Mouse (Mus musculus): ENCODE results near the gene Cdk14.
"Not testable (repeated sequence)": the region's sequence is repeated elsewhere in the genome, so short reads cannot be mapped to it uniquely, and the experiment has no call there.

The Cdk14 gene

DNA sequence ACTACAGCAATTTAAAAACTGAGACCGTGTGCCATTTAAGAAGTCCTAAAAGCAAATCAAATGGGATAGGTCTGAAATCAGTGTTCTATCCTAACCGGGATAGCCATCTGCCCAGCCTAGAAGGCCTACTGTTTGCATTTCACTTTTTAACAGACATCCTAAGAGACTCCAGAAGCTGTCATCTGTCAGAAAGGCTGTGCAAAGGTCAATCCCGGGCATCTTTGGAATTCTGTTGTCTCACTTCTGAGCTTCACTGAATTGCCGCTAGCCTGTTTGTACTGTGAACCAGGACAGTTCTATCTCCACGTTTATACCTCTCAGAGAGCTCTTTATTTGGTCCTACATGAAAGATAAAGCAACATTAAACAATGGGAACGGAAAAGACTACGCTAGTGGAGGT is 159.8 kb downstream of the Cdk14 start:
- no peak for DNase-seq

DNA sequence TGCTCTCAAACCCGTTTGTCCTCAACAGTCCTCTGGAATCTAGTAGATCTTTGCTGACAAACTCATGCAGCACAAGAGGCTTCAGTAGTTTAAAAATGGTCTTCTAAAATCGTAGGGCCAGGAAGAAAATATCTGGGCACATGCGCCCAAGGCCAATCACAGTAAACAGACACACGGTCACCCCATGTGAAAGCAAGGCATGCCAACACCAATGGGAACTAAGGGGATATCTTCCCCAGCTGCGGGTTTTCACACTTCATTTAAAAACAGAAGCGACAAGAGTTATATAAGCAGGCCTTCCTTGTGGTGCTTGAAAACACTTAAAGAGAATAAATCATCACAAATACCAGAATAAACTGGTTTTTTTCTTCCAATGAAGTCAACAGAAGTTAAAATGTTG is 165.7 kb downstream of the Cdk14 start:
- no peak for DNase-seq

DNA sequence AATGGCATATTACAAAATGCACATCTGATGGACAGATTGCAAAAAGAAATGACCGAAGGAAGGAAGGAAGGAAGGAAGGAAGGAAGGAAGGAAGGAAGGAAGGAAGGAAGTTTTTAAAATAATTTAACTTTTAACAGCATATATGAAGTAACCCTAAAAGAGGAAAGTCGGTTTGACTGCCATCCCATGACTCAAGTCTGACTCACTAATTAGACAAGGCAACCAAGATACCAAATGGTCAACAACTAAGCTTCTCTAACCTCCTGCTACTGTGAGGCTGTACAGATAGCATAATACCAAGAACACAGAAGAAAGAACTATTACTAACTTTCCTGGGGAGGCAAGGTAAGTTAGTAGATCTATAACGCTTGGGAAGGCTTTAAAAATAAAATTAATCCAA is 166.9 kb downstream of the Cdk14 start:
- DNase-seq: no peak

DNA sequence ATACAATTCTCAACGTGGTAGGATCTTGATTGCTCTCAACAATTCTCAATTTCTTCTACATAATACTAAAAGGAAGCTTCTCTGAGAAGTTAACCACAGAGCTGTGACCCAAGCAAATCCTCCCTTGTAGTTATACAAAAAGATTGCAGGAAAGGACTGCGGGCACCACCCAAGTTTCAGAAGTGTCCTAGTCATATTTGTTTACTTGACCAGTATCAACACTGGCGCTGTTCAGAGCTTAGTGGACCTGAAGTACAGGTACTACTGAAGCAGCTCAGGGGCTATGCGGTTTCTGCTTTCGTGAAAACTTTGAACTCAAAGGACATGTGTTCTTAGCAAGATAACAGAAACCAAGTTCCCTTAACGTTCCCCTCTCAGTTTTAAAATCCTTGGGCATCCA is 172.4 kb downstream of the Cdk14 start:
- no peak for DNase-seq

DNA sequence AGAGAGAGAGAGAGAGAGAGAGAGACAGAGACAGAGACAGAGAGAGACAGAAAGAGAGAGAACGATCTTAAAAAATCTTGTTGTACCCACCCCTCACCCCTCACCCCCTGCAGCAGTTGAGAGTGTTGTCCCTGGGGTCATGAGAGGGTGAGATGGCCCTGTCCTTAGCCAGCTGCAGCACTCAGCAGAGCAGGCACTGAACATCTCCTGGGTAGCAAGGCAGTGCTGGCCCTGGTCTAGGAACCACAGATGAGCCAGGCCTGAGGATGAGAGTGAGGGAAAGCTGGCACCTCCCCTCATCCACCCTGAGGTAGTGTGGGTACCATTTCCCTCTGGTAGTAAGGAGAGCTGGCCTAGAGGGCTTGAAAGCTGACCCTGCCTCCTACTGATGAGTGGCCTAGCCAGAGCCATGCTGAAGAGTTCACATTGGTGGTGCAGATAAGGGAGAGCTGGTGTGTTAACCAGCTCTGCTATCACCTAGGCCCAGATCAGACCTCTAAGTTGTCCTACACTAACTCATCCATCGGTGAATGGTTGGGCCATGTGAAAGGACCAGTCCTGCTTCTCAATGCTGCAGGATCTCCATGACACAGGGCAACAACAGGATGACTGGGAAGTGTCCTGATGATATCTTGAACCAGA is 173.5 kb downstream of the Cdk14 start:
- no peak for DNase-seq

DNA sequence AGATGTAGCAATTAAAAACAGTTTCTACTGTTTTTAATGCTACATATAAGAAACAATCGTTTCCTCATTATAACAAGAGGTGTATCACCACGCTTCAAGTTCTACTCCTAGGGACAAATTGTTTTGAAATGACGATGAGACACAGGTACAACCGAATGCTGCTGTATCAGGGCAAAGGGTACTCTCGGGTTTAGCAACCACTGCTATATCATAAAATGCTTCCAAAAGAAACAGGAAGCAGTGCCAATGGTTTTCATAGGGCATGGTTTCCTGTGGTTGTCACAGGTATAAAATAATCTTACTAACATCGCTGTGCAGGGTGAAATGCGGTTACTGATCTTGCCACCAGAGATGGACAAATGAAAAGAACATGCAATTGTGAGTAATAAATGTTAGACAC is 174.9 kb downstream of the Cdk14 start:
- DNase-seq: no peak

DNA sequence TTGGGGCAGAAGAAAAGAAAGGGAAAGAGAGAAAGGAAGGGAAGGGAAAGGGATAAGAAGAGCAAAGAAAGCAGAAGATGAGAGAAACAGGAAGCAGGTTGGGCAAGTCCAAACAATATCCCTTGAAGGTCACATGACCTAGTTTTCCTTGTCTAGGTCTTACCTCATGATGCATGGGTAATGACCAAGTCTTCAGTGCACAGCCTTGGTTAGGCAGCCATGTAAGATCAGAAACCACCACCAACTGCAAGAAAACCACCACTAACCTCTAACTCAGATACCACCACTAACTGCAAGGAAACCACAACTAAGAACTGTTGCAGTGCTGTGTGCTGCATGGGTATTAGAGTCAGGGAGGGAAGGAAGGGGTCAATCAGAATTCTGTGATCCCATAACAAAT is 176.5 kb downstream of the Cdk14 start:
- no peak for DNase-seq

DNA sequence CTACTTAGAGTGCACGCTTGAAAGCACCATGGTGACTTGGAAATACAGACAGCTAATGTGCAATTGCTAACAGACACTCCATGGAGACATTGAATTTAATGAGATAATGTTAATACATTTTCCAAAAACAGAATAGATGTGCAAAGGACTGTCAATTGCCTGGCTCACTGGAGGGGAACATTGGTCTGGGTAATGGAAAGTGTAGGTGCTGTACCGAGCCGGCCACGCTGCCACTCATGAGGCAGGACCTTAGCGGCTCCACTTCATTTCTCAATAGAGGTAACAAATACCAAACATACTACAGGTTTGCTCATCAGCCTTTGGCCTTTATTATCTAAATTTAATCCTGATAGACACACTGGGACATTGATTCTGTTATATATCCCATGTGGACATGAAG is 177.4 kb downstream of the Cdk14 start:
- DNase-seq: no peak

DNA sequence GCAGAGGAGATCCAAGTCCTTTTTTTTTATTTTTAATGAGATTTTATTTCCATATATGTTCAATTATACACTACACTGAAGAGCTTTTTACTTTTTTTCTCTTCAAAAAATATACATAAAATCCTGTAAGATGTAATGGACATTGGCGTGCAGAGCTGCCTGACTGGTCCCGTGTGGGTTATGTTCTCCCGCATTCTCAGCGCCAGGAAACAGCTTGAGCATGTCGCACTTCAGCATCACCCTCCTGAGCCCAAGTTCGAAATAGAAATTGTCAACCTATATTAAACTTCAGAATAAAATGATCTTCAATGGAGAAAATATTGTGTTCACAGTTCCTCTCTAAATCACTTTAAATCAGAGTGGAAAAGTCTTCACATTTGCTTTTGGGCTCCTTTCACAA is 179.0 kb downstream of the Cdk14 start:
- no peak for DNase-seq

DNA sequence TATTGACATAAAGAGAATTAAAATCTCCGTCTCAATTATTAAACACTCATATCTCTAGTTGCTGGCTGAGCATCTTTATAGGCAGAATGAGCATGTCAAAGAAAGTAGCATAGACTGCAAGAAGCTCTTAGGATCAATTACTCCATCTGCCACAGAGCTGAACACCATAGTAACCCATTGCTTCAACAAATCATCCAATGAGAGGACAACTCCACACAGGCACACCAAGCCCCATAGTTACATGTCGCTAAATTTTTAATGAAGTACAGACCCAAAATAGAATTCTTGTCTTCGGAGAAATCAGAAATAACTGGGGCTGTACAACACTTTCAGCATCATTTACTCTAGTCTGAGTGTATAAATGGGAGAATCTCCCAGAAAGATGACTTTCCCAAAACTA is 180.0 kb downstream of the Cdk14 start:
- no peak for DNase-seq

DNA sequence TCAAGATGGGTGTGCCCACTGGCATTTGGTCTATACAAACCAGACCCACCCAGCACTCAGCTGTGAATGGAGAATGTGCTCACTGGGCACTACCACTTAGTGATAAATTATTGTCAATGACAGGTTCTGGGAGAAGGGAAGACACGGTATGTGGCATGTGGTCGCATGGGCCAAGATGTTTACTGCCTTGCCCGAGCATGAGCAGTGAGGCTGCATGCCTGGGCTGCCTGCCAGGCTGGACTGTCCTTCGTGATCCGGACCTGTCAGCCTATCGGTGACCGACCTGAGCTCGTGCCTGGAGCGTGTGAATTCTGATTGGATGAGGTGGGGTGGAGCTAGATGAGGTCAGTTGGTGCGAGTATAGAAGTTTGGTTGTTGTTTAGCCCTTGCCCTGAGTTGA is 185.2 kb downstream of the Cdk14 start:
- not testable (repeated sequence) for DNase-seq

DNA sequence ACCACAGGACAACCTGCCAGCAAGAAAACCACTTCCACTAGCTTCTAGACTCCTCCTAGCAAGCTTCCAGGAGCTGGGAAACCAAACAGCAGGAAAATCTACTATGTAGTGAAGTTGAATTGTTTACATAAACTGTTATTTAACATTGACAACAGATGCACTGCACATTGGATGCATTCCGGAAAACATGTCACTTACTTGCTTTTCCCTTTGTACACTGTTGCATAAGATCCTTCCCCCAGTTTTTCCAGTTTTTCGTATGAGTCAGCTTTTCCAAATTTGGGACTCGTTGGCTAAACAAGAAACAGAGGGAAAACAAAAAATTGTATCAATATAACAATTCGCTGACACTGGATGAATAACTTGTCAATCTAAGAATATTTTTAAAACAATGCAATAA is 193.1 kb downstream of the Cdk14 start:
- no peak for DNase-seq

DNA sequence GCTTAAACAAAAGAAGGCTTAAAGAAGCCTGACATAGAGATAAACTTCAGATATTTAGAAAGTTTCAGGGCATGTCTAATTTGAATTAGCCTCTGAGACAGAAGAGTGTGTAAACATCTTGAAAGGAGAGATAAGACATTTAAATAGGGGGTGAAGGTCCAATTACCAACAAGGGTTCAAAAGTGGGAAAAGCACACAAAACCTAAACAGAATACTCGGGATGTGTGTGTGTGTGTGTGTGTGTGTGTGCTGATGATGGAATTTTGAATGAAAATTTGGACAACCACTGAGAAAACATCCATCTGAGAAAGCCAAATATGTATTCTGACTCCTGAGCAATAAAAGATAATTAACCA is 208.4 kb downstream of the Cdk14 start:
- DNase-seq: no peak

DNA sequence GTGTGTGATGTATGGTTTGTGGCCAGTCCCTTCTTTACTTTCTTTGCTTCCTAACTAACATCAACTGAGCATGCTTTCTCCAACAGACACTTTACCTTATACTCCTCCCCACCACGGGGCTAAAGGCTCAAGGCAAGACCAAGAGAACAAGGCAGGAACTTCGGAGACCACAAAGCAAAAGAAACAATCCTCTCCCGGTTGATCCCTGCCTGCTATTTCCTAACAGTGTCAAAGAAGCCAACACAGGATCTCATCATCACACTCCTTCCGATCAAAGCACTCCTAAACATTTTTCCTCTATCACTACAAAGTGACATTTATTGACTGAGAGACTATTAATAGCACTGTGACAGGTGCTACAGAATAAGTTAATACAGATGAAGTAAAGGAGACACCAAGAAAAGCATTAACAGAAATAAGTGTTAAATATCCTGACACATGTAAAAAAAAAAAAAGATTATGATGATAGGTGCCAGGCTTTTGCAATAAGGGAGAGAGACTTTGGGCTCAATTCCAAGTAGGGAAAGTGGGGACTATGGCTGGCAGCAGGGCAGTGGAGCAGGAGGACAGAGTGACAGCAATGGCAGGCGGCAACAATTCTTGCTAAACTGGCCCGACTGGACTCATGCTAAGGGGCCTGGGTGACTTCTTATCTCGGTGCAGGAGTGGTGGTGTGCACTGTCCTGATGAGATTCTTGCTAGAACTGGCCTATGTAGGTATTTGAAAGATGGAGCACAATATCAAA is 208.9 kb downstream of the Cdk14 start:
- DNase-seq: no peak

DNA sequence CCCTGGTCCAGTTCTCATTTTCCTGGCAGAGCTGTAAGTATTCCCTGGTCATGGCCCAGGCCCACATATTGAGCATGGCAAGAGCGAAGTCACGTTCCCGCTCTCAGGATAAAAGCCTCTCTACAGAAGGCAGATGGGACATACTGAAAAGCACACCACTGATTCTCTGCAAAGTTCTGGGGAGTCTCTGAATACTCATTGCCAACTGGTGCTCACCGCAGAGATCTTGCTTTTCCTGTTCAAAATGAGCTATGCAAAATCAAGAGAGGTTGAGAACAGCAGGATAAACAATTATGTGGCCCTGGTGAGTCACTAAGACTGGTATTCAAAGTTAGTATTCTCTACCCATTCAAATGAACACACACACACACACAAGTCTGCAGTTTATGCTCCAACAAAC is 212.1 kb downstream of the Cdk14 start:
- DNase-seq: no peak

DNA sequence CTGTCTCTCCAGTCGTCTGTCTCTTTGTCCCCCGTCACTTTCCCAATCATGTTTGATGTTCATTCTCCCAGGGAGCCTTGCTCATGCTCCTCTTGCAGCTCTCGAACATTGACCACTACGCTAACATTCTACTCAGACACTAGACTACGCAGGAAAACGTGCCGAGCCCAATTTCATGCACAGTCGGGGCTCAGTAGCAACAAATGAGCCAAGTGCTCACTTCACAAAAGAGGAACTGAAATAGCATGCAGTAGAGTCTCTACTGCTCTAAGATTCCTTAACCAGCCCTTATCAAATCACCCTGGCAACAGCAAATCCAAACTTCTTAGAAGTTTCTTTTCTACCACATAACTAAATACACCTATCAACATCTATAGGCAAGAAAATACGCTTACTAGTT is 214.1 kb downstream of the Cdk14 start:
- DNase-seq: no peak

DNA sequence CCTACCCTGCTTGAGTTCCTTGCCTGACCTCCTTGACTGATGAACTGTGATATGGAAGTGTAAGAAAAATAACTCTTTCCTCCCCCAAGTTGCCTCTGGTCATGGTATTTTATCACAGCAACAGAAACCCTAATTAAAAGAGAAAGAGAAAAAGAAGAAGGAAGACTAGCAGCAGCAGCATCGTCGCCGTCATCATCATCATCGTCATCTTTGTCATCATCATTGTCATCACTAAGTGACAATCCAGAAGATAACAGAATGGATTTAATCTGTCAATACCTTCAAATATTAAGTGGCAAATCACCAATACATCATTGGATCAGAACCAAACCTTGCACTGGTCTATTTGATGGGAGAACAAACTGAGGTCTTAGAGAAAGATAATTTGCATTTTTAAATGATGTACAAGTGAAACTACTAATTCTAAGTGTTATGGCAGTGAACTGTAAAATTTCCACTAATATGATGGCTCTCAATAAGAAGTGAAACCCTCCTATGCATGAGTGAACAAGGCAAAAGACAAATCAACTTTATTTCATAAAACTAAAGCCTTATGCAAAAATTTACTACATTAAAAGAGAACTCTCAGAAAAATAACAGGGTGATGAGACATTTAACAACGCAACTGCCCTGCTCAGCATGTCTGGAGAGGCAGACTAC is 225.4 kb downstream of the Cdk14 start:
- no peak for DNase-seq

DNA sequence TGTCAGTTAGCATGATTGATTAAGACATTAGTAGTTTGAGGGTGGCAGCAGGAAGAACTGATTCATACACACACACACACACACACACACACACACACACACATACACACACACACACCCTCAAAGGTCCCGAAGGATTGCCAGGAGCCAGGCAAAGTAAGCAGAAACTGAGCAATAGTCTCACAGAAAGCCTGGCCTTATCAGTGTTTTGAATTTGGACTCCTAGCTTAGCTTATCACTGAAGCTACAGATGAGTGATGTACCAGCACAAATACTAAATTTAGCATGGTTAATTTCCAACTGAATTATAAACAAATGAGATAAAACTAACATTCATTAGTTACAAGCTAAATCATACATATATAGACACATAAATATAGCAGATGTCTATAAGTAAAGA is 230.5 kb downstream of the Cdk14 start:
- no peak for DNase-seq

DNA sequence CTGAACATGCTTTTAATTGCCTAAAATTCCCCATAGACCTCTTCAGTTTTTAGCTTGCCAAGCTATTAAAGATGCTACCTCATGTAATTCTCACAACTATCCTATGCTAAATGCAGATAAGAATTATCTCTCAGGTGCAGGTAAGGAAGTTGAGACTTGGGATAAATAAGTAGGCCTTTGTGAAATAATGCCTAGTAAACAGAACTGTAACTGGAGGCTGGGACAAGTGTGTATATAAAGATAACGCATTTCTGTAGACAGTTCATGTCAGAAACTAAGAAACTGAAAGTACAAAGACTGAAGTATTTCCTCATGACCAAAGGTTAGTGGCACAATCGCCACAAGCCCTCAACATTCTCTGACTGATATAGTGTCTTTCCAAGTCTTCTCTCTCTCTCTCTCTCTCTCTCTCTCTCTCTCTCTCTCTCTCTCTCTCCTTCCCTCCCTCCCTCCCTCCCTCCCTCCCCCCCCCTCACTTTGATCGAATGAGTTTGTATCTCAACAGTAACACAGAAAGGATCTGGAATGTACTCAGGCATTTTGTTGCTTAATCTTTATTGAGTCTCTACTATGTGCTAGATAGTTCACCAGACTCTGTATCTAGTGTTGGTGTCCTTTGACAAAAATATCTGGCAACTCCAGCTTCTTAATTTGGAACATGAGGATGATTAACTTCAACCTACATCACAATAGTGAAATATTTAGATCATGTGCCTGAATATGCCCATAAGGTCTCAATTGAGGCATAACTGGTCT is 233.9 kb downstream of the Cdk14 start:
- DNase-seq: no peak

DNA sequence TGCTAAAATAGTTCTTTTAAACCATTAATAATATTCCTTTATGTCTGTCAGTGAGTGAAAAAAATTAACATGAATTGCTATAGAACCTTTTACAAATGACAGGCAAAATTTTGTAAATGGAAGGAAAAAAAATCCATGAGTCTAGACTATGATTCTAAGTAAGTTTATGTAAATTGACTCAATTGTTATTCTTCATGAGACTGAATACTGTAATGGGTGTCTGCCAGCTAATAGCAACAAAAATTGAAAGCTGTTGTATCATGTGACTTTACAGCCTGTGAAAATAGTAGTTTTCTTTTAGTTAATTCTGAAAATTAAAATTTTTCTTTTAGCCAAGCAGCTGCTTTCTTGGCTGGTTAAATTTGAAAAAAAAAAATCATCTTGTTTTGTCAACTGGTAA is 234.6 kb downstream of the Cdk14 start:
- DNase-seq: no peak

DNA sequence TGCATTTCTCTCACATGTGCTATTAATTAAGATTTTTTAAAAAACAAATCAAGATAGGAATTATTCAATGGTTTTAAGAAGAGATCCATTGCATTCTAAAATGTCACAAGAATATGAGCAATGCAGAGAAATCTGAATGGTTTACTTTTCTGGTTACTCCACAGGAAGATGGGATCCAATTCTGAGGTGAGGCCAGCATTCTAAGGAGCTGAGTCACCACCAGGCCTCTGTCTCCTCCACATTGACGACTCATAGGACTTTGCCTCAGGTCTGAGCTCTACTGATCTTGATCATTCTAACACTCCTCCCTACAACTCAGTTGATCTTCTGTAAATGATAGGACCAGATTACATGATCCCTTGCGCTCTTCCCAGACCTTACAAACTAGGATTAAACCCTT is 239.4 kb downstream of the Cdk14 start:
- DNase-seq: no peak

DNA sequence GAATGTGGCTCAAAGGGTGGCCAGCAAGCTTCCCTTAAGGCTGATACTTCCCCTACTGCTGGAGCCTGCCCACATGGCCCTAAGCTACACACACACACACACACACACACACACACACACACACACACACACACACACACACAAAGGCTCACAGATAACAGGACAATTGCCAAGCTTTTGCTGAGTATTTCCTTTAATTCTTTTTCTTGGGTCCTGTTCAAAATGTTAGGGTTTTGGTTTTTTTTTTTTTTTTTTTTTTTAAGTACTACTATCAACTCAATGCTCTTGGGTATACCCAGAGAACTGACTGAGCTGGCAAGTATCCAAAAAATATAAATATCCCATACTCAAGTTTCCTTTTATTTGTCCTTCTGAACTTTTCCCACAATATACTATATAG is 239.8 kb downstream of the Cdk14 start:
- DNase-seq: no peak

DNA sequence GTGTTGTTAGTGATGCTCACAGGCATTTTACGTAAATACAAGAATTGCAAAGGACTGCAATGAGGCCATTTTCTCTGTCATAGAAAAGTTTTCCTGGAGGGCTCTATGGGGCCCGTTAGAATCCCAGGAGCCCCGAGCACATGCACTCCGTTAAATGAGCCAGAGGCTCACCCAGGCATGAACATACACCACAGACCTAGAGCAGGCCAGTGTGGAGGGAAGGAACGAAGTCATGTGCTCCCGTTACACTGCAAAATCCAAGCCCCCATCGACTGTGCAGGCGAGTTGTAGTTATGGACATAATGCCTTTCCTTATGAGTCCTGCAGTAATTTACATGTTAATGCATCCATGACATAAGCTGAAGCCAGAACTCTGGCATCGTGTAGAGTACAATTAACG is 244.1 kb downstream of the Cdk14 start:
- no peak for DNase-seq

DNA sequence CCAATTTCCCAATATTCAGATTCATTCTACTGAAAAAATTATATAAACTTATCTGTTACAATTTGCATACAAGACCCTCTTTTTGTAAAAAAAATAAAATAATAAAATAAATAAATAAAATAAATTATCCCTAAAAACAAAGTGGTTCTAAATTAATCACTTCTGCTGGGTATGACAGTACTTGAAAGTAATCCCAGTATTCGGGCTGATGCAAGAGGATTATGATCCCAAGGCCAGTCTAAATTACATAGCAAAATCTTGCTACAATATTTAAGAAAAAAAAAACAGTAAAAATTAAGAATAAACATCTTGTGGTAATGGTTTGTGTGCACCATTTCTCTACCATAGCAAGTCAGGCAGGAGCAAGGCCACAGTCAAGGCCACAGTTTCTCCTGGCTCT is 244.5 kb downstream of the Cdk14 start:
- no peak for DNase-seq

All from cerebellum, adult 9-11 months (tissue).